8 mouse cellular contexts compared by ENCODE assay signal in genomic region chr7:141172116-141173006, GRCm38 (mm10). TPM values are rescaled to one million over a fixed set of nuclear protein-coding genes. Genes with fewer than 3 reads are reported as not detected.
DNase-seq lines count a peak whose midpoint lies in the region; ATAC-seq and TF ChIP-seq lines count a peak whose summit lies in the region.

Rnh1 (minus strand) TSS chr7:141172857.

- peak within 1 kb of the TSS; percentile 71 for H3K4me2 ChIP-seq in embryonic facial prominence, embryonic 14.5 days (ENCODE audit: low read depth, low read length)
- peak within 1 kb of the TSS; percentile 85 for H3K4me2 ChIP-seq in limb, embryonic 14.5 days (replicated peaks; ENCODE audit: low read depth, low read length, severe bottlenecking)
- peak within 1 kb of the TSS; percentile 63 for H3K4me2 ChIP-seq in midbrain, postnatal 0 days (ENCODE audit: low read depth, low read length, poor library complexity, severe bottlenecking)

- 3% methylated on average over 43 of the region's 55 CpGs for WGBS in embryonic facial prominence, embryonic 14.5 days
- WGBS in limb, embryonic 14.5 days: 4% methylated on average over 53 of the region's 55 CpGs
- WGBS in midbrain, postnatal 0 days: 2% methylated on average over 55 of the region's 55 CpGs

- peak within 1 kb of the TSS; percentile 69 for H3K9ac ChIP-seq in embryonic facial prominence, embryonic 14.5 days (ENCODE audit: low read depth, low read length)
- peak within 1 kb of the TSS; percentile 71 for H3K9ac ChIP-seq in limb, embryonic 14.5 days (ENCODE audit: low read depth, low read length, severe bottlenecking)
- H3K9ac ChIP-seq in midbrain, postnatal 0 days (replicated peaks; ENCODE audit: low read length, poor library complexity, severe bottlenecking): peak within 1 kb of the TSS; percentile 65

- peak within 1 kb of the TSS; percentile 56 for H3K4me3 ChIP-seq in embryonic facial prominence, embryonic 14.5 days (ENCODE audit: low read depth, low read length)
- peak within 1 kb of the TSS; percentile 59 for H3K4me3 ChIP-seq in limb, embryonic 14.5 days (replicated peaks; ENCODE audit: low read length)
- peak within 1 kb of the TSS; percentile 51 for H3K4me3 ChIP-seq in midbrain, postnatal 0 days (ENCODE audit: low read depth, low read length)

- no peaks in the 10 kb centered on the region for H3K9me3 ChIP-seq in embryonic facial prominence, embryonic 14.5 days (ENCODE audit: control insufficient read depth, low read length)
- no peaks in the 10 kb centered on the region for H3K9me3 ChIP-seq in limb, embryonic 14.5 days (ENCODE audit: control insufficient read depth, low read length)
- H3K9me3 ChIP-seq in midbrain, postnatal 0 days (ENCODE audit: low read length): no peaks in the 10 kb centered on the region

- TF ChIP-seq CTCF in midbrain, postnatal 0 days (IDR thresholded peaks at IDR 0.05): peak; percentile 17

- peak; percentile 69; the same call in 1 of the 2 replicates for TF ChIP-seq POLR2A in limb, embryonic 14.5 days (IDR thresholded peaks at IDR 0.05; ENCODE audit: borderline replicate concordance, extremely low read depth, insufficient read depth, insufficient read length)

- H3K27me3 ChIP-seq in embryonic facial prominence, embryonic 14.5 days (replicated peaks; ENCODE audit: control insufficient read depth, insufficient read depth, low read length): no peaks in the 10 kb centered on the region
- no peaks in the 10 kb centered on the region; the same call in 1 of the 2 replicates for H3K27me3 ChIP-seq in limb, embryonic 14.5 days (ENCODE audit: control insufficient read depth, insufficient read depth, low read length)
- H3K27me3 ChIP-seq in midbrain, postnatal 0 days (ENCODE audit: insufficient read depth, low read length): no peaks in the 10 kb centered on the region

- peak; percentile 90 for DNase-seq in 3T3-L1 (ENCODE audit: low read depth, low spot score)
- peak; percentile 76 to 82 for DNase-seq in adrenal gland, postnatal 4 days (ENCODE audit: low spot score in 2 of 2)
- DNase-seq in embryonic facial prominence, embryonic 14.5 days (ENCODE audit: low spot score): peak; percentile 98
- peak; percentile 88 for DNase-seq in heart, adult 8-10 months (ENCODE audit: low spot score)
- DNase-seq in kidney, adult 9 months: peak; percentile 93
- DNase-seq in limb, embryonic 14.5 days (ENCODE audit: low spot score): peak; percentile 97
- peak; percentile 97 for DNase-seq in midbrain, postnatal 0 days (ENCODE audit: low spot score)
- DNase-seq in spleen, postnatal 14 days (ENCODE audit: low spot score in 2 of 2): peak; percentile 68 to 75

- no peaks in the 10 kb centered on the region for H3K36me3 ChIP-seq in embryonic facial prominence, embryonic 14.5 days (ENCODE audit: control insufficient read depth, insufficient read depth, low read length)
- H3K36me3 ChIP-seq in limb, embryonic 14.5 days (ENCODE audit: control insufficient read depth, insufficient read depth, low read length): no peaks in the 10 kb centered on the region
- H3K36me3 ChIP-seq in midbrain, postnatal 0 days (ENCODE audit: insufficient read depth, low read length): no peaks in the 10 kb centered on the region

- ATAC-seq in embryonic facial prominence, embryonic 14.5 days (ENCODE audit: low read depth): peak; percentile 96
- peak; percentile 95 for ATAC-seq in limb, embryonic 14.5 days (ENCODE audit: low FRiP score, low read depth)
- ATAC-seq in midbrain, postnatal 0 days (ENCODE audit: low FRiP score): peak; percentile 98

- H3K4me1 ChIP-seq in embryonic facial prominence, embryonic 14.5 days (ENCODE audit: control insufficient read depth, insufficient read depth, low read length): peaks cover 21% of the 10 kb centered on the region
- peaks cover 13% of the 10 kb centered on the region for H3K4me1 ChIP-seq in limb, embryonic 14.5 days (ENCODE audit: control insufficient read depth, insufficient read depth, low read length)
- peaks cover 6% of the 10 kb centered on the region; the same call in 1 of the 2 replicates for H3K4me1 ChIP-seq in midbrain, postnatal 0 days (ENCODE audit: insufficient read depth, low read length)

- peak within 1 kb of the TSS; percentile 86 for H3K27ac ChIP-seq in embryonic facial prominence, embryonic 14.5 days (replicated peaks; ENCODE audit: low read depth, low read length)
- peak within 1 kb of the TSS; percentile 90 for H3K27ac ChIP-seq in limb, embryonic 14.5 days (replicated peaks; ENCODE audit: low read depth, low read length)
- peak within 1 kb of the TSS; percentile 89 for H3K27ac ChIP-seq in midbrain, postnatal 0 days (ENCODE audit: low read depth, low read length)

RNA-seq across cellular contexts. Expression of gene Rnh1, which starts in this region (rescaled TPM):
- total RNA-seq in adrenal gland, postnatal 4 days (2021): 100 to 1,000 TPM; 179 to 186 TPM
- polyA plus RNA-seq in embryonic facial prominence, embryonic 14.5 days (2014; fragmentation: Nextera tagmentation; extraction: Ambion mirVana): 160 and 166 TPM in 2 replicates
- total RNA-seq in heart, adult 8-10 months (2022): 10 to 100 TPM; 71.3 to 75.2 (median 72.9) TPM
- polyA plus RNA-seq in limb, embryonic 14.5 days (2012; rRNA removed): 92.3 and 105 TPM in 2 replicates
- polyA plus RNA-seq in limb, embryonic 14.5 days (2014; fragmentation: Nextera tagmentation; extraction: Ambion mirVana): 190 and 216 TPM in 2 replicates
- total RNA-seq in midbrain, postnatal 0 days (2014; rRNA removed): 39.1 and 47.1 TPM in 2 replicates
- polyA plus RNA-seq in midbrain, postnatal 0 days (2015; fragmentation: Nextera tagmentation; extraction: Ambion mirVana): 44.2 and 46.8 TPM in 2 replicates

Comparison
In these comparisons a context has a peak if more than half of its experiments do, and no peak if none do; other contexts are left out.
1. Peak in every context shown above with its lines: DNase-seq, ATAC-seq, H3K4me3 ChIP-seq and H3K27ac ChIP-seq.